Mouse (Mus musculus): Measurements from ENCODE around the gene Ift22.

- no peak for TF ChIP-seq CTCF (IDR thresholded peaks at IDR 0.05; ENCODE audit: low read depth, low read length)
- no peak for TF ChIP-seq GATA1 (IDR thresholded peaks at IDR 0.05; ENCODE audit: borderline replicate concordance, low read length)
- TF ChIP-seq GATA2 (IDR thresholded peaks at IDR 0.05; ENCODE audit: borderline replicate concordance, low read depth, low read length), result no peak
- no peak for TF ChIP-seq POLR2AphosphoS5 (IDR thresholded peaks at IDR 0.05; ENCODE audit: insufficient replicate concordance, low read depth, low read length)
- TF ChIP-seq TAL1 (conservative IDR thresholded peaks at IDR 0.05; ENCODE audit: low read depth, low read length), result no peak
Observed at GRCm38 (mm10) chr5:136872417-136872816, 35.5 kb upstream of the Ift22 start.

Data from G1E (cell line).